ENCODE assay signal across 14 mouse cellular contexts in the genomic region with DNA sequence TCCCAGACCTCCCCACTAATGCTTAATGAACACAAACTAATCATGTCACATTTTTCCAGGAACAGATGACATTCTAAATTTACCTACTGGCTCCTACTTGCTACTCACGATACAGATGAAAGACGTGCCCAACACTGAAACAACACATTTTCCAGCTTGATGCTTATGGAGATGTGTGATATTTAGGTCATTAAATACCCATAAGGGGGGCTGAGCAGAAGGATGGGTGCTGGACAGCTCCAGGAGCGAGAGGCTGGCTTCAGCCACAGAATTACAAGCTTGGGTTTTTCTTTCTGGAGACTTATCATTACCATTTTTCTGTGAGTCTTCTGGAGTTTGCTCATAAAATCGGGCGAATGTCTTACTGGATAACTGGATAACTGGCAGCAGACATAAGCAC.
"Had no signal": no experiment of that assay in that cellular context is flagged by ENCODE, and none has a peak within 500 bp of the region (broad histone marks: within the 10 kb centered on the region; RNA-seq: fewer than 3 reads in every experiment).

No protein-coding gene starts in this region.

- H3K9me3 ChIP-seq: liver, embryonic 12.5 days; midbrain, embryonic 10.5 days; midbrain, embryonic 13.5 days; midbrain, embryonic 15.5 days; neural tube, embryonic 12.5 days; stomach, embryonic 15.5 days had no signal

- H3K4me1 ChIP-seq: liver, embryonic 12.5 days; midbrain, embryonic 13.5 days; midbrain, embryonic 15.5 days; neural tube, embryonic 12.5 days; stomach, embryonic 15.5 days had no signal

- ATAC-seq: liver, embryonic 12.5 days; midbrain, embryonic 13.5 days; midbrain, embryonic 15.5 days had no signal

- H3K4me3 ChIP-seq: liver, embryonic 12.5 days; midbrain, embryonic 10.5 days; midbrain, embryonic 13.5 days; midbrain, embryonic 15.5 days; neural tube, embryonic 12.5 days; stomach, embryonic 15.5 days had no signal

- H3K4me2 ChIP-seq: liver, embryonic 12.5 days; midbrain, embryonic 13.5 days; midbrain, embryonic 15.5 days; neural tube, embryonic 12.5 days; stomach, embryonic 15.5 days had no signal

- H3K36me3 ChIP-seq: liver, embryonic 12.5 days; midbrain, embryonic 10.5 days; midbrain, embryonic 13.5 days; midbrain, embryonic 15.5 days; neural tube, embryonic 12.5 days; stomach, embryonic 15.5 days had no signal

- H3K27me3 ChIP-seq: liver, embryonic 12.5 days; midbrain, embryonic 13.5 days; midbrain, embryonic 15.5 days; neural tube, embryonic 12.5 days; stomach, embryonic 15.5 days had no signal

- H3K27ac ChIP-seq: liver, embryonic 12.5 days; liver, embryonic 14.5 days; midbrain, embryonic 10.5 days; midbrain, embryonic 13.5 days; midbrain, embryonic 15.5 days; neural tube, embryonic 12.5 days; stomach, embryonic 15.5 days; stomach, postnatal 0 days had no signal

- DNase-seq: lung, adult 18-20 months; lung, postnatal 10 days; lung, postnatal 4 days; right cerebral cortex, postnatal 14 days; thymus, postnatal 14 days; thymus, postnatal 36 days had no signal

- H3K9ac ChIP-seq: liver, embryonic 12.5 days; liver, embryonic 14.5 days; midbrain, embryonic 13.5 days; midbrain, embryonic 15.5 days; neural tube, embryonic 12.5 days; stomach, embryonic 15.5 days had no signal
